Mouse (Mus musculus) forebrain, embryonic 16.5 days (tissue): ENCODE data around the gene Itpk1. TPM values are rescaled to one million over a fixed set of nuclear protein-coding genes. Genes with fewer than 3 reads are reported as not detected.

Experiments
- ATAC-seq: fragments of 200-750 bp; cut with Nextera tagmentation; 2 replicates; pipeline ENCODE4 v1.8.0; 2017; ENCODE audit warnings: mild to moderate bottlenecking, moderate library complexity
- H3K27ac ChIP-seq: fragments of 300-500 bp; sonication (generic); 2 replicates; pipeline ENCODE4 v1.5.1; 2014; ENCODE audit warnings: low read length, control low read depth
- H3K27me3 ChIP-seq: fragments of 300-500 bp; sonication (generic); replicated peaks from 2 replicates; pipeline ENCODE4 v1.6.1; 2014; ENCODE audit warnings: low read length; ENCODE audit not compliant: control insufficient read depth, insufficient read depth
- H3K36me3 ChIP-seq: fragments of 300-500 bp; sonication (generic); 2 replicates; pipeline ENCODE4 v1.6.1; 2014; ENCODE audit not compliant: control insufficient read depth, insufficient read depth
- H3K4me1 ChIP-seq: fragments of 300-500 bp; sonication (generic); replicated peaks from 2 replicates; pipeline ENCODE4 v1.6.1; 2014; ENCODE audit warnings: low read length; ENCODE audit not compliant: control insufficient read depth, insufficient read depth
- H3K4me2 ChIP-seq: fragments of 300-500 bp; sonication (generic); 2 replicates; pipeline ENCODE4 v1.6.1; 2014; ENCODE audit warnings: mild to moderate bottlenecking, low read length, control low read depth
- H3K4me3 ChIP-seq: fragments of 300-500 bp; sonication (generic); replicated peaks from 2 replicates; pipeline ENCODE4 v1.5.1; 2014; ENCODE audit warnings: mild to moderate bottlenecking, low read length, control low read depth
- H3K9ac ChIP-seq: fragments of 300-500 bp; sonication (generic); replicated peaks from 2 replicates; pipeline ENCODE4 v1.6.1; 2014; ENCODE audit warnings: low read depth, low read length, control low read depth
- H3K9me3 ChIP-seq: fragments of 300-500 bp; sonication (generic); 2 replicates; pipeline ENCODE4 v1.6.1; 2016; ENCODE audit warnings: low read length; ENCODE audit not compliant: control insufficient read depth
- WGBS: fragments of 180-500 bp; shearing (Covaris S2); extraction: QIAGEN DNeasy Blood & Tissue Kit; methylation state at CpG from one replicate; pipeline ENCODE4 v1.1.7; 2014; 5-methylcytosine and 5-hydroxymethylcytosine counted together
- polyA plus RNA-seq: library from polyadenylated mRNA; unstranded; fragments of >200 nt; fragmentation: Nextera tagmentation; extraction: Ambion mirVana; gene quantifications from 2 replicates; pipeline ENCODE4 v1.2.1, GENCODE M21; 2015

Itpk1 gene
- polyA plus RNA-seq, 1 experiment from 2014 or later = 68.7 TPM

DNA sequence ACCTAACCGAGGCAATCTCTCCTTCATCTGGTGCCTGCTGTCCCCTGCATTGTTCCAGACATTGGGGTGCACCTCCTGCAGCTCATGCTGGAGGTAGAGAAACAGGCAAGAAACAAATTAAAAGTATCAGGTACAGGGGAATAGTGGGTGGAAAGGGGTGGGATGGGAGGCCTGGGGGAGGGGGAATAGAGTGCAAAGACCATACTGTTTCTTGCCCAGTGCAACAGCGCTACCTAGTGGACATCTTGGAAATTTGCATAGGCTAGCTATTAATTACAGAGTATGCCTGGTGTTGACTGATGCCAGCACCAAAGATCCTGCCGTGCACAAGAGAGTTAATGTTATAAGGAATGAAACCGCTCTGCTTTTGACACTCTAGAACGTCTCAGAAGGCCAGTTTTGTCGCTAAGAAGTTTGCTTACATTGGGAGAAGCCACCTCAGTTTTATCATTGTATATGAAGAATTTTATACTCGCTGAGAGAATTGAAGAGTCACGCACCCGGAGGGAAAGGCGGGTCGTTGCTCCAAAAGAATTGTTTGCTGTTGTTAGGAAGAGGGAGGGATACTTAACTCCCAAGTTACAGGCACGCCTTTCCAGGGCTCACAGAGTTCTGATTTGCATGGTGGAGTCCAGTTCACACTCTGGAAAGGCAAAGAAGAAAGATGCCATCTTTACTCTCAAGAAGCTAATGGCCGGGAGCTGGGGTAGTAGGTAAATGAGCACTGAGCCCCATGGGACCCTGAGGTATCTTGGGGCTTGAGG is 15.0 kb upstream of the Itpk1 start:
- Histone ChIP-seq H3K27ac (no peak overlapping the region), H3K4me3 (no peak overlapping the region), H3K4me1 (peaks cover 4% of the 10 kb centered on the region; the same call in 1 of the 2 replicates), H3K9me3 (no peaks in the 10 kb centered on the region), H3K9ac (no peak overlapping the region), H3K36me3 (no peaks in the 10 kb centered on the region), H3K4me2 (peak overlapping the region; percentile 30), H3K27me3 (no peaks in the 10 kb centered on the region)
- WGBS = 25% methylated on average over 13 of the region's 13 CpGs
- ATAC-seq = peak; percentile 79

DNA sequence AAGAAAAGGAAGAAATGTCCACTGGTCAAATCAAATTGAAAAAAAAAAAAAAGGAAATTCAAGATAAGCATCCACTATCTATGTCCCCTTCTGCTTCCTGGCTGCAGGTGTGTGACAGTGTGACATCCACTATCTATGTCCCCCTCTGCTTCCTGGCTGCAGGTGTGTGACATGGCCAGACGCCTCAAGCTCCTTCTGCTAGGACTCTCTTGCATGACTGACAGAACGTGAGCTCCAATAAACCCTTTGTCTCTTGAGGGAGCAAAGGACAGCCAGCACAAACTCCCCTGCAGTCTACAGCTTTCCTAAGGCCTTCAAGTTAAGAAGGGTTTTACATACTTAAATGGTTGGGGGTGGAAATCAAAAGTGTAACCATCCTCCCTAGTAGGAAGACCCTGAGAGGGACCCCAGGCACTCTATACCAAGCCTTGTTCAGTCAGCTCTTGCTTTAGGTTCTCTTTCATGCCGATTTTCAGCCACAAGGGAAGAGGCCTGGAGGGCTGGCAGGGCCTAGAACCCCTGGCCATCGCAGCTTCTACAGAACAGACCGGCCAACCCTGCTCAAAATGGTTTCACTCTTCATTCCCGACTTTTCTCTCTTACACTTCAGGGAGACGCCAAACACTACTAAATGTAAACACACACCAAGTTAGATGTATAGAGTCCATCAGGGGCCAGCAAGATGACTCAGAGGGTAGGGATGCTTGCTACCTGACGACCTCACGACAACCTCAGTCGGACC is 10.1 kb upstream of the Itpk1 start:
- H3K9ac ChIP-seq = no peak overlapping the region
- H3K4me2 ChIP-seq = no peak overlapping the region
- 80% methylated on average over 10 of the region's 10 CpGs for WGBS
- H3K4me3 ChIP-seq = no peak overlapping the region
- H3K27me3 ChIP-seq = no peaks in the 10 kb centered on the region
- H3K9me3 ChIP-seq = no peaks in the 10 kb centered on the region
- no peak for ATAC-seq
- 0 out of 2 replicates have a peak, but pooled peaks cover 2% of the 10 kb centered on the region for H3K4me1 ChIP-seq
- no peaks in the 10 kb centered on the region for H3K36me3 ChIP-seq
- no peak overlapping the region for H3K27ac ChIP-seq

DNA sequence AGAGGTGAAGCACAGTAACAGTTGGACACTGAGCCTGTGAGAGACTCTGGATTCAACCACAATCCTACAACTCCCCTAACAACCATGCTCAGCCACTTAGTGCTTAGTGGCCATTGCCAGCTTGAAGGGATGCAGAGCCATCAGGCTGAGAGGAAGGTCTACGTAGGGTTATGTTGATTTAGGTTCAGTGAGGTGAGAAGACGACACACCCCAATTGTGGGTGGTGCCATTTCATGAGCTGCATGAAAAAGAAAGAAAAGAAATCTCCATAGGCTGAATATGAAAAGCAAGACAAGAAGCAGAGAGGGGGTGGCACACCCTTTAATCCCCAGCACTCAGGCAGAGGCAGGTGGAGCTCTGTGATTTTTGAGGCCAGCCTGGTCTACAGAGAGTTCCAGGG is 9.4 kb upstream of the Itpk1 start:
- 68% methylated on average over 2 of the region's 2 CpGs for WGBS
- no peak for ATAC-seq
- no peaks in the 10 kb centered on the region for H3K27me3 ChIP-seq

DNA sequence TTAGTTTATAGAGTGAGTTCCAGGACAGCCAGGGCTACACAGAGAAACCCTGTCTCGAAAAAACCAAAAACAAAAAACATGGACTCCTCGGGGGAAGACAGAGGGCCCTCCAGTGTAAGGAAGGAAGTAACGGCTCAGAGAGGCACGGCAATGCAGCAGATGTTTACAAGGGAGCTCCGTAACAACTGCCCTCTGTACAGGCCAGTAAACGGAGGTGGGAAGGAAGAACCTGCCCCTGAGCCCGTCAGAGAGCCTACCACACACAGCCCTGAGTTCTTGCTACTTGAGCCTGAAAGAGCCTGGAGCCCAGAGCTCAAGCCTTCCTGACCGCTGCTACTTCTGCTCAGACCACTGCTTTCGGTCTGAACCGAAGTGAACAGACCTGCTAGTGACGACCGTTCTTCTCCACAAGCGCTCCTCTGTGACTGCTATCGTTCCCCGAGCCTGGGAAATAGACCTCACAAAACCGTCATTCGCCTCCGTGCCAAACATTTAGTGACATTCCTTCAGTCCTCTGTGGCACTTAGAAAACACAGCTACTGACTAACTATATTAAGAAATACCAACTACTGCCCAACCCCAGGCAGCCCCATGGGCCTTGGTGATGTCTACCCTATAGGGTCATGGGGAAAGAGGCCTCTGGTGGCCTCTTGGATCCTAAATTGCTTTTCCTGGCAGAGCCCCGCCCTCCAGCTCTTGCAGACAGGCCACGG is 8.6 kb upstream of the Itpk1 start:
- Histone ChIP-seq H3K4me1 (no peaks in the 10 kb centered on the region), H3K27ac (no peak overlapping the region), H3K9ac (no peak overlapping the region), H3K4me3 (no peak overlapping the region), H3K9me3 (no peaks in the 10 kb centered on the region), H3K27me3 (no peaks in the 10 kb centered on the region), H3K4me2 (no peak overlapping the region), H3K36me3 (no peaks in the 10 kb centered on the region)
- 81% methylated on average over 20 of the region's 20 CpGs for WGBS
- no peak for ATAC-seq

More for the DNA sequence above, 9.4 kb upstream of the Itpk1 start:
- Histone ChIP-seq H3K4me1 (no peaks in the 10 kb centered on the region), H3K9me3 (no peaks in the 10 kb centered on the region), H3K4me2 (no peak overlapping the region), H3K9ac (no peak overlapping the region), H3K4me3 (no peak overlapping the region), H3K27ac (no peak overlapping the region), H3K36me3 (no peaks in the 10 kb centered on the region)

DNA sequence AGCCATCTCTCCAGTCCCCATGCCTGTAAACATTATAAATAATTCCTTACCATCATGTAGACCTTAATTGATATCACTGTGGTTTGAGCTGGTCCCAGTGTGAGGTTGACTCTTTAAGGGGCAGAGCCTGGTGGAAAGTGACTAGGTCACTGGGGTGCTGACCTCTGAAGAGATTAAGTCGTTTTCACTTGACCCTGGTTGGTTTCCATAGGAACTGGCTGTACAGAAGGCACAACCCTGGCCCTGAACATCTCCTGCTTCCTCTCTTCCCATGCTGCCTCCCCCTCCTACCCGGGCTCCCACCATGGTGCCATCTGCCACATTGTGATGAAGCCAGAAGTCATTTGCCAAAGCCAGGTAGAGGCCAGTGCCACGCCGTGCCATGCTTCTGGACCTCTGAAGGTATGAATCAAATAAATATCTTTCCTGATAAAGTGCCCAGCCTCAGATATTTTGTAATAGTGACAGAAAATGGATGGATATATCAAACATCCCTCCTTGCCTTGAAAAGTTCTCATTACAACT is 6.2 kb upstream of the Itpk1 start:
- Histone ChIP-seq H3K27ac (no peak overlapping the region), H3K36me3 (no peaks in the 10 kb centered on the region), H3K4me1 (peaks cover under 1% of the 10 kb centered on the region; the same call in 1 of the 2 replicates), H3K4me2 (no peak overlapping the region), H3K4me3 (no peak overlapping the region), H3K9me3 (no peaks in the 10 kb centered on the region), H3K9ac (no peak overlapping the region), H3K27me3 (no peaks in the 10 kb centered on the region)
- ATAC-seq = no peak
- 57% methylated on average over 4 of the region's 4 CpGs for WGBS

DNA sequence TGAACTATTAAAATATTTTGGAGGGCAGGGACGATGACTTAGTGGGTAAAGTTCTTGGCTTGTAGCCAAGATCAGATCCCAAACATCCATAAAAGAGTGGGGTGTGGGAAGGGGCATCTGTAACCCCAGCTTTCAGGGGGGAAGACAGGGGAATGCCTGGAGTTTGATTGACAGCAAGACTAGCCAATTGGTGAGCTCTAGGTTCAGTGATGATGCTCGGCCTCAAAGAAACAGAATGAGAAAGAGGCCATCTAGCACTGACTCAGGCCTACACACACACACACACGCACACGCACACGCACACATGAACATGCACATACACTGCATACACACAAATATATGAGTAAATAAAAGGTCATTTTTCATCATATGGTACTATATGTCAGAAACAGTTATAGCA is 5.2 kb upstream of the Itpk1 start:
- no peak overlapping the region for H3K27ac ChIP-seq
- peaks cover 8% of the 10 kb centered on the region for H3K4me1 ChIP-seq
- H3K9me3 ChIP-seq = no peaks in the 10 kb centered on the region
- H3K4me3 ChIP-seq = no peak overlapping the region
- no peak overlapping the region for H3K9ac ChIP-seq
- 83% methylated on average over 5 of the region's 5 CpGs for WGBS
- H3K4me2 ChIP-seq = no peak overlapping the region
- no peaks in the 10 kb centered on the region for H3K36me3 ChIP-seq
- no peak for ATAC-seq
- no peaks in the 10 kb centered on the region for H3K27me3 ChIP-seq

DNA sequence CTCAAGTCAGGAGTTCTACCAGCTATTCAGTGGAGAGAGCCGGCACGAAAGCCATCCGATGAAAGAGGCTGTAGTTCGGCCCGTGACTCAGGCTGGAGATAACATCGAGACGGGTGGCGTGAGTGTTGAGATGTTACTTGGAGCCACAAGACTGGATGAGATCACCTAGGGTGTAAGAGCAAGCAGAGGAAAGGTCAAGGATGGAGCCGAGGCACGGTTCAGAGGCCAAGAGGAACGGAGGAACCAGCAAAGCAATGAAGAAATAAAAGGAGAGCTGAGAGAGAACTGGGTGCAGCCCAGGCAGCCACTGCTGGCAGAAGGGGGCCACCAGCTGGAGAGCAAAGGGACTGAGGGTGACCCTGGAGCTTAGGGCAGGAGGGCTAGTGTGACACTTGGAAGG is 3.5 kb upstream of the Itpk1 start:
- Histone ChIP-seq H3K27ac (no peak overlapping the region), H3K4me2 (no peak overlapping the region), H3K9ac (no peak overlapping the region), H3K4me3 (no peak overlapping the region), H3K36me3 (no peaks in the 10 kb centered on the region), H3K4me1 (peaks cover 18% of the 10 kb centered on the region), H3K27me3 (no peaks in the 10 kb centered on the region), H3K9me3 (no peaks in the 10 kb centered on the region)
- ATAC-seq = no peak
- 73% methylated on average over 11 of the region's 11 CpGs for WGBS

DNA sequence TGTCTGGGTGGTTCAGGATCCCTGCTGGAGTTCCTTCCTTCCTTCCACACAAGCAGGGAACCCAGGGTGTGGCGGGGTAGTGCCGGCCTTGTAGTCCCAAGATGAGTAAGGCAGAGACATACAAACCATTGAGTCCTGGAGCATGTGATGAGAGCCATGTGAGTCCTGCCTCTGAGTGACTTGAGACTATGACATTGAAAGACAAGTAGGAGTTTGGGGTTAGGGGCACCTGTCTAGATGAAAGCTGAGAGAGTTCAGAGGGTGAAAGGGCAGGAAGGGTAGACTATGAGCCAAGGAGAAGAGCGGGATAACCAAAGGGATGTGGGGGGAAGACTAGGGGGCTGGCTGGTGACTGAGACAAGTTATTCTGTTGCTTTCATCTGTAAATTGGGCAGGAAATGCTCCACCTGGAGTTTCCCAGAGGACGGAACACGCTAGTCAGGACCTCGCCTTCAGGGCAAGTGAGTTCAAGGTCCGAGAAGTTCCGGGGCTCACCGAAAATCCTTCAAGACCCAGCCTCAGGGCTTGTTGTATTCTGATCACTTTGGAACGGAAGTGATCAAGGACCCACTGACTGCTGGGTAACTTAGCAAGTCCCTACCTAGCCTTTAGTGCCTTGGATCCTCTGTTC is 2.2 kb upstream of the Itpk1 start:
- no peak overlapping the region for H3K4me2 ChIP-seq
- no peaks in the 10 kb centered on the region for H3K36me3 ChIP-seq
- no peaks in the 10 kb centered on the region for H3K9me3 ChIP-seq
- no peak overlapping the region for H3K4me3 ChIP-seq
- H3K9ac ChIP-seq = no peak overlapping the region
- no peak overlapping the region for H3K27ac ChIP-seq
- 91% methylated on average over 10 of the region's 10 CpGs for WGBS
- H3K27me3 ChIP-seq = no peaks in the 10 kb centered on the region
- ATAC-seq = no peak
- H3K4me1 ChIP-seq = peaks cover 30% of the 10 kb centered on the region
